Mouse (Mus musculus) gastrocnemius, postnatal 10 days (tissue): ENCODE measurements around the gene Pdilt. TPM values are rescaled to one million over a fixed set of nuclear protein-coding genes. Genes with fewer than 3 reads are reported as not detected.
A peak's percentile ranks its signal among the peaks of the same experiment; 100 is the strongest.
"Not testable (repeated sequence)": the region's sequence is repeated elsewhere in the genome, so short reads cannot be mapped to it uniquely, and the experiment has no call there.

Experiments
- DNase-seq: peaks from one replicate; pipeline ENCODE4 v3.0.0; 2021; ENCODE audit warnings: mixed read lengths
- long read RNA-seq, 2 experiments: library from polyadenylated mRNA; stranded (forward); transcript quantifications; one replicate each; pipeline ENCODE4 v2.0.0; 2021
- total RNA-seq, 2 experiments: library from RNA; stranded (reverse); gene quantifications; 2 replicates each; pipeline ENCODE4 v1.2.3; 2021

Gene Pdilt
- total RNA-seq = not detected
- long read RNA-seq, experiment 1 = 0 reads
- long read RNA-seq, experiment 2 = 0 reads

- no peak for DNase-seq
These were observed at the start of gene Pdilt for GRCm38 (mm10) chr7:119523389-119523788. Gene Pdilt (minus strand): TSS chr7:119523489.

GRCm38 (mm10) chr7:119562476-119562875 lies 39.2 kb upstream of the Pdilt start:
- DNase-seq = not testable (repeated sequence)

- DNase-seq = no peak
These were observed 38.2 kb upstream of the Pdilt start for GRCm38 (mm10) chr7:119561441-119561840.

- DNase-seq = no peak
These were observed 37.2 kb upstream of the Pdilt start for GRCm38 (mm10) chr7:119560452-119560835.

- DNase-seq = no peak
These were observed 36.6 kb upstream of the Pdilt start for GRCm38 (mm10) chr7:119559789-119560451.

GRCm38 (mm10) chr7:119554040-119554439 lies 30.8 kb upstream of the Pdilt start, which contains the start of gene Acsm2:
Gene Acsm2 (plus strand): TSS chr7:119554340.
- DNase-seq = no peak

- no peak for DNase-seq
These were observed 27.4 kb upstream of the Pdilt start for GRCm38 (mm10) chr7:119550471-119551222.

- DNase-seq = no peak
These were observed 22.3 kb upstream of the Pdilt start for GRCm38 (mm10) chr7:119545572-119545971.

- DNase-seq = no peak
These were observed 19.2 kb upstream of the Pdilt start for GRCm38 (mm10) chr7:119542445-119542844.

GRCm38 (mm10) chr7:119534389-119534788 lies 11.1 kb upstream of the Pdilt start:
- DNase-seq = no peak

- no peak for DNase-seq
These were observed 9.6 kb upstream of the Pdilt start for GRCm38 (mm10) chr7:119532924-119533323.

GRCm38 (mm10) chr7:119528617-119529016 lies 5.3 kb upstream of the Pdilt start:
- no peak for DNase-seq

- no peak for DNase-seq
These were observed 4.3 kb upstream of the Pdilt start for GRCm38 (mm10) chr7:119527548-119527947.

GRCm38 (mm10) chr7:119527135-119527534 lies 3.8 kb upstream of the Pdilt start:
- DNase-seq = no peak

- DNase-seq = no peak
These were observed 3.2 kb upstream of the Pdilt start for GRCm38 (mm10) chr7:119526486-119526885.

- no peak for DNase-seq
These were observed 2.6 kb upstream of the Pdilt start for GRCm38 (mm10) chr7:119525881-119526281.

GRCm38 (mm10) chr7:119522385-119522784 lies 904 bp downstream of the Pdilt start:
- DNase-seq = no peak

- DNase-seq = no peak
These were observed 1.5 kb downstream of the Pdilt start for GRCm38 (mm10) chr7:119521816-119522215.

GRCm38 (mm10) chr7:119519654-119520053 lies 3.6 kb downstream of the Pdilt start:
- peak; percentile 40 for DNase-seq

- no peak for DNase-seq
These were observed 4.1 kb downstream of the Pdilt start, which contains the start of gene Acsm5 for GRCm38 (mm10) chr7:119519163-119519562. Gene Acsm5 (plus strand): TSS chr7:119519463.

- no peak for DNase-seq
These were observed 7.1 kb downstream of the Pdilt start for GRCm38 (mm10) chr7:119516272-119516558.

GRCm38 (mm10) chr7:119515492-119516271 lies 7.6 kb downstream of the Pdilt start:
- DNase-seq = peak; percentile 39

- DNase-seq = peak; percentile 12
These were observed 10.2 kb downstream of the Pdilt start for GRCm38 (mm10) chr7:119513056-119513455.
